8 mouse cellular contexts compared by ENCODE assay signal in genomic region chr4:109116494-109116893, GRCm38 (mm10).
A peak's percentile ranks its signal among the peaks of the same experiment; 100 is the strongest.
DNase-seq lines count a peak whose midpoint lies in the region; ATAC-seq and TF ChIP-seq lines count a peak whose summit lies in the region.

No protein-coding gene starts in this region.

- no peak for TF ChIP-seq POLR2A in testis, adult 2 months (IDR thresholded peaks at IDR 0.05; ENCODE audit: control insufficient read depth, low read depth, low read length)

- H3K4me1 ChIP-seq in testis, adult 2 months (ENCODE audit: control insufficient read depth, insufficient read depth, low read length): peaks cover 5% of the 10 kb centered on the region; the same call in 1 of the 2 replicates

- ATAC-seq in megakaryocyte progenitor cell, adult 5-6 weeks (replicated peaks; ENCODE audit: poor library complexity): 0 out of 2 replicates have a peak, but pooled peaks have one; percentile 8
- no peak for ATAC-seq in megakaryocyte-erythroid progenitor cell, adult 5-6 weeks (replicated peaks; ENCODE audit: low FRiP score, low TSS enrichment, poor library complexity, severe bottlenecking)

- no peak overlapping the region for H3K27ac ChIP-seq in testis, adult 2 months (ENCODE audit: control insufficient read depth, insufficient read depth, low read depth, low read length)
- H3K27ac ChIP-seq in left cerebral cortex, adult 2 months: no peak overlapping the region

- no peaks in the 10 kb centered on the region for H3K36me3 ChIP-seq in testis, adult 2 months (ENCODE audit: control insufficient read depth, insufficient read depth, low read length)

- H3K27me3 ChIP-seq in testis, adult 2 months (ENCODE audit: control insufficient read depth, insufficient read depth, low read length): no peaks in the 10 kb centered on the region

- intact Hi-C loops in left cerebral cortex, adult 2 months (cut with DNase I): loop anchor here (5.0 kb wide), 1 partner anchor 41 kb away; no protein-coding TSS in a partner anchor

- TF ChIP-seq CTCF in testis, adult 2 months (IDR thresholded peaks at IDR 0.05; ENCODE audit: control insufficient read depth, insufficient read depth, insufficient replicate concordance, low read depth, low read length): no peak
- TF ChIP-seq CTCF in left cerebral cortex, adult 2 months (IDR thresholded peaks at IDR 0.05): no peak

- peak overlapping the region; percentile 26 for H3K4me3 ChIP-seq in testis, adult 2 months (ENCODE audit: control insufficient read depth, low read depth, low read length)
- no peak overlapping the region for H3K4me3 ChIP-seq in left cerebral cortex, adult 2 months

- DNase-seq in testis, postnatal 10 days (ENCODE audit: low spot score): no peak
- DNase-seq in gastrocnemius, adult 8-10 months (ENCODE audit: low spot score in 2 of 2): peak; percentile 31 to 39
- peak; percentile 48 for DNase-seq in kidney, postnatal 14 days
- no peak for DNase-seq in left cerebral cortex, adult 2 months (ENCODE audit: extremely low spot score in 1 of 2, low spot score in 2 of 2)
- no peak for DNase-seq in thymus, postnatal 36 days

Comparison
In these comparisons a context has a peak if more than half of its experiments do, and no peak if none do; other contexts are left out.
1. DNase-seq: peak in gastrocnemius, adult 8-10 months (2 of 2) and kidney, postnatal 14 days (single experiment); none in testis, postnatal 10 days (single experiment), left cerebral cortex, adult 2 months (0 of 2) and thymus, postnatal 36 days (0 of 2).